Mouse (Mus musculus): Measurements from ENCODE around the gene Nfkbib. TPM values are rescaled to one million over a fixed set of nuclear protein-coding genes. Genes with fewer than 3 reads are reported as not detected.

The Nfkbib gene
- total and polyA plus RNA-seq, 3 experiments = 30.5 to 101 (median 59.3) TPM

DNA sequence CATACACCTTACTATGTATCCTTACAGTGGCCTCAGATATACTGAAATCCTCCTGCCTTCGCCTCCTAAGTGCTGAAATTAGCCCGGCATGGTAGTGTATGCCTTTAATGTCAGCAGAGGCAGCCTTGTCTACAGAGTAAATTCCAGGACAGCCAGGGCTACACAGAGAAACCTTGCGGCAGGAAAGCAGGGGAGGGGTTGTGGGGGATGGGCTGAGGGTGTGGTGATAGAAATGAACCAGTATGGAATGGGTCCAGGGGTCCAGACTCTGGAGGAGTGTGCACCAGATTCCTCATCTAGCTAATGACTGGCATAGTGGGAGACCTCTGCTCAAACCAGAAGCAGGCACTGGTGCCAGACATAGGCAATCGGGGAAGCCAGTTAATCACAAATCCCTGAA lies 48.2 kb downstream of the Nfkbib start:
- Histone ChIP-seq H3K9ac (ENCODE audit: insufficient read depth, low read depth) (no peak overlapping the region), H3K79me2 (replicated peaks; ENCODE audit: control insufficient read depth, extremely low read depth, insufficient read depth, poor library complexity, severe bottlenecking) (no peaks in the 10 kb centered on the region), H3K27me3 (replicated peaks) (no peaks in the 10 kb centered on the region), H3K27ac (ENCODE audit: insufficient read depth, low read depth) (no peak overlapping the region), H3K4me2 (ENCODE audit: insufficient read depth, low read depth, poor library complexity, severe bottlenecking) (no peak overlapping the region), H3K4me1 (ENCODE audit: control insufficient read depth in 1 of 2, insufficient read depth in 2 of 2) (peaks cover 2 to 8% of the 10 kb centered on the region in 2 experiments; a peak in 2 of 4 replicates), H3K36me3 (replicated peaks in 1 of 2; ENCODE audit: control insufficient read depth in 1 of 2, insufficient read depth in 1 of 2, low read length in 1 of 2) (no peaks in the 10 kb centered on the region), H3K9me3 (replicated peaks; ENCODE audit: low read length) (no peaks in the 10 kb centered on the region), H3K4me3 (replicated peaks in 1 of 3; ENCODE audit: low read depth in 2 of 3, low read length in 2 of 3, poor library complexity in 1 of 3) (no peak overlapping the region)
- no peak for TF ChIP-seq IRF4 (IDR thresholded peaks at IDR 0.05; ENCODE audit: low read depth, low read length)
- no peak for TF ChIP-seq EP300 (IDR thresholded peaks at IDR 0.05; ENCODE audit: low read length)
- no peak for TF ChIP-seq MYC (IDR thresholded peaks at IDR 0.05; ENCODE audit: low read depth, low read length)
- no peak for TF ChIP-seq ELF1 (IDR thresholded peaks at IDR 0.05; ENCODE audit: low read depth, low read length)
- dilution Hi-C loops (cut with MboI; ENCODE audit: extremely low pct_ligation_motif_present, extremely low pct_unique_long_range_greater_than_20kb, low sequenced_read_pairs) (no loop called here), in situ Hi-C loops (cut with MboI; ENCODE audit: low pct_ligation_motif_present, low pct_unique_long_range_greater_than_20kb, low sequenced_read_pairs) (no loop called here)
- DNase-seq (ENCODE audit: extremely low read depth) = no peak

DNA sequence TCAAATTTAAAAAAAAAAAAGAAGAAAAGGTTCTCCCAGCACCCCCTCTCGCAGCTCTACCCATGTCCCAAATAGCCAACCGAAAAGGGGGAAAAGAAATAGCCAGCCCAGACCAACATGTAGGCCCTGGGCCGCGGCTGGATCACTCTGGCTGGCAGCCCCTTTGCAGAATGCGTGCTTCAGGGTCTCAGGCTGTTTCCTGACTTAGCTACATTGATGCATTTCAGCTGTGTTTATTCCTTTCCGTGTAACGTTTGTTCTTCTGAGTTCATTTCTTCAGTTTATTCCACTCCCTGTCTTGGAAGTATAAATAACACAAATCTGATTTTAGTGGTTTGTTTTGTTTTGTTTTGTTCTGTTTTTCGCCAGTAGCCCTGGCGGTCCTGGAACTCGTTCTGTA lies 49.6 kb downstream of the Nfkbib start:
- no peak for DNase-seq (ENCODE audit: extremely low read depth)
- H3K27me3 ChIP-seq (replicated peaks) = no peaks in the 10 kb centered on the region
- no peak overlapping the region for H3K4me2 ChIP-seq (ENCODE audit: insufficient read depth, low read depth, poor library complexity, severe bottlenecking)
- no peaks in the 10 kb centered on the region for H3K36me3 ChIP-seq (replicated peaks in 1 of 2; ENCODE audit: control insufficient read depth in 1 of 2, insufficient read depth in 1 of 2, low read length in 1 of 2)
- TF ChIP-seq CHD2 (IDR thresholded peaks at IDR 0.05; ENCODE audit: low read length) = no peak
- TF ChIP-seq KAT2A (IDR thresholded peaks at IDR 0.05; ENCODE audit: insufficient replicate concordance, low read length) = no peak
- TF ChIP-seq CTCF (conservative IDR thresholded peaks at IDR 0.05 in 1 of 2, IDR thresholded peaks at IDR 0.05 in 1 of 2; ENCODE audit: low read depth in 2 of 2, low read length in 2 of 2) = no peak
- in situ Hi-C loops (cut with MboI; ENCODE audit: low pct_ligation_motif_present, low pct_unique_long_range_greater_than_20kb, low sequenced_read_pairs) = no loop called here
- H3K4me1 ChIP-seq (ENCODE audit: control insufficient read depth in 1 of 2, insufficient read depth in 2 of 2) = peaks cover 2 to 14% of the 10 kb centered on the region in 2 experiments; a peak in 2 of 4 replicates
- no peaks in the 10 kb centered on the region for H3K9me3 ChIP-seq (replicated peaks; ENCODE audit: low read length)
- no peaks in the 10 kb centered on the region for H3K79me2 ChIP-seq (replicated peaks; ENCODE audit: control insufficient read depth, extremely low read depth, insufficient read depth, poor library complexity, severe bottlenecking)
- dilution Hi-C loops (cut with MboI; ENCODE audit: extremely low pct_ligation_motif_present, extremely low pct_unique_long_range_greater_than_20kb, low sequenced_read_pairs) = no loop called here
- no peak overlapping the region for H3K27ac ChIP-seq (ENCODE audit: insufficient read depth, low read depth)
- H3K9ac ChIP-seq (ENCODE audit: insufficient read depth, low read depth) = no peak overlapping the region
- H3K4me3 ChIP-seq (replicated peaks in 1 of 3; ENCODE audit: low read depth in 2 of 3, low read length in 2 of 3, poor library complexity in 1 of 3) = no peak overlapping the region

DNA sequence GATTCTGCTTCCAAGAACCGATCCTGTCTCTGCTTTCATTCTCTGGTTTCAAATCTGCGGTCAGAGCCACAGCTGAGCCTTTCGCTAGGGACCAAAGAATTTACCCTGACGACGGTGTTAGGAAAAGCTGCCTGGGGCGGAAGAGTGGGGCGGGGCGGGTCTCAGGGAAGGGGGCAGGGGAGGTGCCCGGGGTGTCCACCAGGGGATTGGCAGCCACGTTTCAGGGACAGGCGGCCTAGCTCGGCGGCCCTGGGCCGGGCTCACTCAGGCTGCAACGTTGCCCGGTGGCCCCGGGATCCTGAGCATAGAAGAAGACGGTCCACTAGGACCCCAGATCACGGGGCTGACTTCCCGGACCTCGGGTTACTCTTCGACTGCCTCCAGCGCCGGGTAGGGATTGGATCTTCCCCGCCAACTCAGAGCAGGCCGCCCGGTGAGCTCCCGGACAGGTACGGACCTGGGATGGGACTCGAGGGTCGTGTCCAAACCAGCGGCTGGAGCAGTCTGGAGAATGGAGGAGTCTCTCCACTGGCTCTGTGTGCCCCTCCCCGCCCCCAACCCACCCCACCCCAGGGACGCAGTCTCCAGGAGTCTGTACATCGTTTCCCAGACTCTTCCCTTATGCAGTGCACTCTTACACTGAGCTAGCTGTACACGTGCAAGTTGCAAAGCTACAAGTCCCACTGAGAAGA lies 50.6 kb downstream of the Nfkbib start, which contains the start of gene Fbxo17:
Fbxo17 (plus strand) TSS at position 215 of the 692 bp plus-strand sequence.
- TF ChIP-seq MYC (IDR thresholded peaks at IDR 0.05; ENCODE audit: low read depth, low read length) = no peak
- TF ChIP-seq EP300 (IDR thresholded peaks at IDR 0.05; ENCODE audit: low read length) = no peak
- TF ChIP-seq ZC3H11A (IDR thresholded peaks at IDR 0.05; ENCODE audit: low read depth, low read length) = no peak
- TF ChIP-seq MAX (IDR thresholded peaks at IDR 0.05; ENCODE audit: low read length) = no peak
- TF ChIP-seq E2F4 (IDR thresholded peaks at IDR 0.05; ENCODE audit: insufficient replicate concordance, low read depth, low read length) = no peak
- no peak within 1 kb of the TSS for H3K27ac ChIP-seq (ENCODE audit: insufficient read depth, low read depth)

More for the DNA sequence above, 50.6 kb downstream of the Nfkbib start, which contains the start of gene Fbxo17:
- Histone ChIP-seq H3K4me1 (ENCODE audit: control insufficient read depth in 1 of 2, insufficient read depth in 2 of 2) (peaks cover 2 to 14% of the 10 kb centered on the region in 2 experiments; a peak in 2 of 4 replicates), H3K9ac (ENCODE audit: insufficient read depth, low read depth) (no peak within 1 kb of the TSS), H3K36me3 (replicated peaks in 1 of 2; ENCODE audit: control insufficient read depth in 1 of 2, insufficient read depth in 1 of 2, low read length in 1 of 2) (no peaks in the 10 kb centered on the region), H3K9me3 (replicated peaks; ENCODE audit: low read length) (no peaks in the 10 kb centered on the region), H3K4me2 (ENCODE audit: insufficient read depth, low read depth, poor library complexity, severe bottlenecking) (0 out of 2 replicates have a peak within 1 kb of the TSS, but pooled peaks have one; percentile 6), H3K27me3 (replicated peaks) (no peaks in the 10 kb centered on the region), H3K4me3 (replicated peaks in 1 of 3; ENCODE audit: low read depth in 2 of 3, low read length in 2 of 3, poor library complexity in 1 of 3) (no peak within 1 kb of the TSS), H3K79me2 (replicated peaks; ENCODE audit: control insufficient read depth, extremely low read depth, insufficient read depth, poor library complexity, severe bottlenecking) (no peaks in the 10 kb centered on the region)
- DNase-seq (ENCODE audit: extremely low read depth) = no peak
- in situ Hi-C loops (cut with MboI; ENCODE audit: low pct_ligation_motif_present, low pct_unique_long_range_greater_than_20kb, low sequenced_read_pairs) = no loop called here
- dilution Hi-C loops (cut with MboI; ENCODE audit: extremely low pct_ligation_motif_present, extremely low pct_unique_long_range_greater_than_20kb, low sequenced_read_pairs) = no loop called here
